Mouse (Mus musculus) hindbrain, embryonic 13.5 days (tissue): ENCODE measurements around the gene Gm21731. TPM values are rescaled to one million over a fixed set of nuclear protein-coding genes. Genes with fewer than 3 reads are reported as not detected.
"Not testable (repeated sequence)": the region's sequence is repeated elsewhere in the genome, so short reads cannot be mapped to it uniquely, and the experiment has no call there.

ENCODE experiments used
- ATAC-seq: fragments of 200-750 bp; cut with Nextera tagmentation; 2 replicates; pipeline ENCODE4 v1.8.0; 2017; ENCODE audit warnings: moderate TSS enrichment; ENCODE audit not compliant: low FRiP score
- H3K27ac ChIP-seq: fragments of 300-500 bp; sonication (generic); 2 replicates; pipeline ENCODE4 v1.5.1; 2015; ENCODE audit warnings: inconsistent platforms, mild to moderate bottlenecking, moderate library complexity
- H3K27me3 ChIP-seq: fragments of 300-500 bp; sonication (generic); 2 replicates; pipeline ENCODE4 v1.6.1; 2015; ENCODE audit warnings: mild to moderate bottlenecking, inconsistent platforms
- H3K36me3 ChIP-seq: fragments of 300-500 bp; sonication (generic); 2 replicates; pipeline ENCODE4 v1.6.1; 2015; ENCODE audit warnings: mild to moderate bottlenecking, inconsistent platforms
- H3K4me1 ChIP-seq: fragments of 300-500 bp; sonication (generic); replicated peaks from 2 replicates; pipeline ENCODE4 v1.6.1; 2015; ENCODE audit warnings: inconsistent platforms
- H3K4me2 ChIP-seq: fragments of 300-500 bp; sonication (generic); 2 replicates; pipeline ENCODE4 v1.6.1; 2015; ENCODE audit warnings: inconsistent platforms, mild to moderate bottlenecking, moderate library complexity
- H3K4me3 ChIP-seq: fragments of 300-500 bp; sonication (generic); 2 replicates; pipeline ENCODE4 v1.5.1; 2015; ENCODE audit warnings: mild to moderate bottlenecking, inconsistent platforms
- H3K9ac ChIP-seq: fragments of 300-500 bp; sonication (generic); 2 replicates; pipeline ENCODE4 v1.6.1; 2015; ENCODE audit warnings: mild to moderate bottlenecking, inconsistent platforms
- H3K9me3 ChIP-seq: fragments of 300-500 bp; sonication (generic); 2 replicates; pipeline ENCODE4 v1.6.1; 2016; ENCODE audit warnings: inconsistent platforms
- WGBS: fragments of 180-500 bp; shearing (Covaris S2); methylation state at CpG from one replicate; pipeline ENCODE4 v1.1.7; 2015; 5-methylcytosine and 5-hydroxymethylcytosine counted together
- polyA plus RNA-seq: library from polyadenylated mRNA; unstranded; fragments of >200 nt; fragmentation: Nextera tagmentation; extraction: Ambion mirVana; gene quantifications from 2 replicates; pipeline ENCODE4 v1.2.1, GENCODE M21; 2015

The Gm21731 gene
- polyA plus RNA-seq, result not detected in 2 replicates

DNA sequence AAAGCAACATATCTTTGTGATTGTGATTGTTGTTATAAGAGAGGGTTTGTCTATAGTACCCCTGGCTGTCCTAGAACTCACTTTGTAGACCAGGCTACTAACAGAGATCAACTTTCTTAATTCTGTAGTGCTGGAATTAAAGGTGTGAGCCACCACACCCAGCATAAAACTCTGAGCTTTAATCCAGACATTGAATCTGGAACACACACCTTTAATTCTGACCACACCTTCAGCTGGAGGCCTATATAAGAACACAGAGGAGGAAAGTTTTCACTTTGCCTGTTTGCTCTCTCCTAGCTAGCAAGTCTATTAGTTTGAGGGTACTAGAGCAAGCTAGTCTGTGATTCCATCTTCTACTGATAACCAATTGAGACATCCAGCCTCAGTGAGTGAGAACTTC, at the start of gene Gm21731:
Gene Gm21731, plus strand, starts transcription at position 301 of the 400 bp plus-strand sequence.
- not testable (repeated sequence) for H3K9me3 ChIP-seq, H3K4me3 ChIP-seq, ATAC-seq, H3K27ac ChIP-seq, H3K9ac ChIP-seq, H3K27me3 ChIP-seq, H3K4me1 ChIP-seq, H3K4me2 ChIP-seq, H3K36me3 ChIP-seq

DNA sequence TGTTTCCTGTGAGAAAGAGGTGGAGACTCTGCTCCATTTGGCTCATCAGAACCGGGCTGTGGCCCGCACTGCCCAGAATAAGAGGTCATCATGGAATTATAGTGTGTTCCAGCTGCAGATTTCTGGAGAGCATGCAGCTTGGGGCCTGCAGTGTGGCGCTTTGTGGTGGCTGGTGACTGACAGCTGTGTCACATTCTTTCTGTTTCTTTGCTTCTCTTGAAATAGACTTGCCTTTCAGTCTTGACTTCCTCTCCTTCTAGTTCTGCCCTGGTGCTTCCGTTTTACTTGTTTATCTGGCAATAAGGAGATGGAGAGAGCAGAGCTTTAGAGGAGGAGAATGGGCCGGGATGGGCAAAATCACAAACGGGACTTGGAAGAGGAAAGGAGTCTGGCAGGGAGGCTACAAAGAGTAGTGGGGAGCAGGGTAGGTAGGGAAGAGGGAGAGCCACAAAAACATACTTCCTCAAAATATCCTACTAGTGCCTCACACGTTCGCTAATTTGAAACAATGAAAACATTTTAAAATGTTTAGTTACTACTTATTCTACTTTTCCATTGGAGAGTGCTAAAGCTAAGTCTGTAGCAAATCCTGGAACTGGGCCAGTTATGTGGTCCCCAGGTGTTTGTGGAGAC, 42.6 kb upstream of the Gm21731 start:
- H3K4me2 ChIP-seq, H3K27me3 ChIP-seq, H3K27ac ChIP-seq, H3K4me1 ChIP-seq, H3K36me3 ChIP-seq, H3K9me3 ChIP-seq, H3K4me3 ChIP-seq, ATAC-seq, H3K9ac ChIP-seq: not testable (repeated sequence)
- WGBS, result 78% methylated on average over 7 of the region's 8 CpGs

DNA sequence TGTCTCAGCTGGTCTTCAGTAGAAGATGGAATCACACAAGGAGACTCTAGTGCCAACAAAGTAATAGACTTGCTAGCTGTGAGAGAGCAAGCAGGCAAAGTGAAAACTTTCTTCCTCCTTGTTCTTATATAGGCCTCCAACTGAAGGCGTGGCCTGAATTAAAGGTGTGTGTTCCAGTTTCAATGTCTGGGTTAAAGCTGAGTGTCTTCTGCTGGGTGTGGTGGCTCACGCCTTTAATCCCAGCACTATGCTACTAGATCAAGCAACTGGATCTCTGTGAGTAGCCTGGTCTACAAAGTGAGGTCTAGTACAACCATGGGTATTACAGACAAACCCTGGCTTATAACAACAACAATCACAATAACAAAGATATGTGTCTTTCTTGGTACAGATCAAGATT, 23.1 kb upstream of the Gm21731 start, which contains the start of gene Gm21762:
Gene Gm21762, minus strand, starts transcription at position 101 of the 400 bp plus-strand sequence.
- not testable (repeated sequence) for H3K4me2 ChIP-seq, H3K27ac ChIP-seq, H3K9me3 ChIP-seq, H3K27me3 ChIP-seq, H3K9ac ChIP-seq, ATAC-seq, H3K4me3 ChIP-seq, H3K4me1 ChIP-seq, H3K36me3 ChIP-seq
- no CpG with 5 or more reads among the region's 2 CpGs for WGBS

DNA sequence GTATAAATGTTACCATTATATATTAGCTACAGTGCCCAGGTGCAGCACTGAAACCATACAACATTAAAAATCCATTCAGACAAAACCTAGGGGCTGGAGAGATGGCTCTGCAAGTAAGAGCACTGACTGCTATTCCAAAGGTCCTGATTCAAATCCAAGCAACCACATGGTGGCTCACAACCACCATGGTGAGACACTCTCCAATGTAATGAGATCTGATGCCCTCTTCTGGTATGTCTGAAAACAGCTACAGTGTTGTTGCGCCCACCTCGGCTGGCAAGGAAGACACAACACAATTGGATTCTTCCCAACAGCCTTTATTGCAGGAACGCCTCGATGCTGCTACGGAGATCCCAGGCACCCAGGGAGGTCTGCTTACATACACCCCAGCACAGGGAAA, 18.0 kb upstream of the Gm21731 start:
- not testable (repeated sequence) for ATAC-seq, H3K4me1 ChIP-seq, H3K9ac ChIP-seq, H3K4me3 ChIP-seq, H3K27ac ChIP-seq, H3K9me3 ChIP-seq, H3K36me3 ChIP-seq, H3K4me2 ChIP-seq, H3K27me3 ChIP-seq
- WGBS, result 84% methylated on average over 5 of the region's 5 CpGs

DNA sequence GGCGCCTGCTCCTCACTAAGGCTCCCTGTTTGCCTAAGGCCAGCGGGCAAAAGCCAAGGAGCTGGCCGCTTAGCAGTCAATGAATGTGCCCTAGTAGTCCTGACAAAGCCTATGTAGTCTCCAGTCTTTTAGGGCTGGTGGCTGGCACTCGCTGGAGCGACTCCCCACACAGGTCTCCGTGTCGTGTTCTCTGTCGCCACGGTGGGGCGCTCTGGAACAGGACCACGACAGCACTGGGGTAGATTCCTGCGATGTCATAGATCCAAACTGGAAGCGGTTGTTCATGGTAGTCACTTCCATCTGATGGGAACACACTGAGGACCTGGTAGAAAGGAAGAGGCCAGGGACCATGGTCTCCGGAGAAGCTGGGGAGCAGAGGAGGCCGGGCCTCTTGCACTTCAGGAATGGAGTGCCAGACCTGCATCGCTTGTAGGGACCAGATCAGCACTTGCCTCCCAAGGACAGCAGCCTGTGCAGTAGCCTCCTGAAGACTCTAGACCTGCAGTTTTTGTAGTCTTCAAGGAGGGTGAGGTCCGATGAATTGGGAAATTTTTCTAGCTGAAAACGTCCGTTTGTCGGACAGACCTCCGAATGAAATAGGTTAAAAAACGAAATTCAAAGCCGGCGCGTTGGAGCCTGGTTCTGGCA, 15.8 kb upstream of the Gm21731 start:
- not testable (repeated sequence) for H3K27ac ChIP-seq, H3K4me2 ChIP-seq, H3K4me1 ChIP-seq, H3K4me3 ChIP-seq, H3K9ac ChIP-seq, ATAC-seq, H3K9me3 ChIP-seq, H3K27me3 ChIP-seq, H3K36me3 ChIP-seq
- 95% methylated on average over 16 of the region's 25 CpGs for WGBS

DNA sequence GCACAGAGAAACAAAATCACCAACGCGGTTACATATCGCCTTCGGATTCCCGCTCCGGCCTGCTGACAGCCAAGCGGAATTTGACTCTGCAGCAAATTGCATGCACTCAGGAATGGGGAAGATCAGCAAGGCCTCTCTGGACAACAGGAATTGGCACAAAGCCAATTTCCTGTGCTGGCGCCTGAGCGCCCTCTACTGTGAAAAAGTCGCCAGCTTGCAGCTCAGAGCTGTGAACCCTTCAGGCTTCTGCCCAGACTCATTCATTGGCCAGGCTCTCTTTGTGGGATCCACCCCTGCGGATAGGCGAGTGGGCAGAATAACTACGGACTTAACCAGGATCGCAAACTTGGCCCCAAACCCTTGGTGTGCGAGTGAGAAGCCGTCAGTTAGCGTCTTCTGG, 7.1 kb upstream of the Gm21731 start:
- ATAC-seq, H3K36me3 ChIP-seq: not testable (repeated sequence)

DNA sequence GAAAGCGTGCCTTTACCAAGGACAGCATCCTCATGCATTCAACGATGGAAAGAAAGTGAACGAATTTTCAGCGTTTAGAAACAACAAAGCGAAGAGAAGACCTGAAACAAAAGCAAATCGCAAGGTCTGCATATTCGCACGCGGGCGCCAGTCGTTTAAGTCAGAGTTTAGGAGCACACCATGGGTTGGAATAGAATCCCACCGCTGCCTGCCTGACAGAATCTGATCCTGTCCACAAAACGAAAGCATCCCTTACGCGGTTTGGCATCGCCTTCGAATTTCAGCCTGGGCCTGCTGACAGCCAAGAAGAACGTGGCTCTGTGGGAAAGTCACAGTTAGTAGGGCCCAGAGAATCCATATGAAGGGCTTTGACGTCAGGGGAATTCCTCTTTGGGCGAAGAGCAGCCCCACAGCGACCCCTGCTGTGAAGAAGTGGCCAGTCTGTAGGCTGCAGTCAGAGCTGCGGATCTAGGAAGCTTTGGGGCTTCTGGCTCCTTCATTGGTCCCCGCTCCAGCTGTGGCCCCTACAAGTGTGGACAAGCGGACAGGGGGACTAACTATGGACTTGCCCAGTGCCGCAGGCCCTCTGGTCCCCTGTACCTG, 6.4 kb upstream of the Gm21731 start:
- not testable (repeated sequence) for H3K9ac ChIP-seq, H3K4me3 ChIP-seq, H3K27me3 ChIP-seq, H3K9me3 ChIP-seq, H3K27ac ChIP-seq, H3K4me1 ChIP-seq, H3K4me2 ChIP-seq, H3K36me3 ChIP-seq
- WGBS, result 73% methylated on average over 14 of the region's 25 CpGs
- ATAC-seq, result 0 out of 2 replicates have a peak, but pooled peaks have one; percentile 46

More for the DNA sequence above, 7.1 kb upstream of the Gm21731 start:
- not testable (repeated sequence) for H3K4me3 ChIP-seq, H3K27me3 ChIP-seq, H3K9ac ChIP-seq, H3K4me1 ChIP-seq, H3K27ac ChIP-seq, H3K9me3 ChIP-seq, H3K4me2 ChIP-seq
- 97% methylated on average over 17 of the region's 17 CpGs for WGBS

DNA sequence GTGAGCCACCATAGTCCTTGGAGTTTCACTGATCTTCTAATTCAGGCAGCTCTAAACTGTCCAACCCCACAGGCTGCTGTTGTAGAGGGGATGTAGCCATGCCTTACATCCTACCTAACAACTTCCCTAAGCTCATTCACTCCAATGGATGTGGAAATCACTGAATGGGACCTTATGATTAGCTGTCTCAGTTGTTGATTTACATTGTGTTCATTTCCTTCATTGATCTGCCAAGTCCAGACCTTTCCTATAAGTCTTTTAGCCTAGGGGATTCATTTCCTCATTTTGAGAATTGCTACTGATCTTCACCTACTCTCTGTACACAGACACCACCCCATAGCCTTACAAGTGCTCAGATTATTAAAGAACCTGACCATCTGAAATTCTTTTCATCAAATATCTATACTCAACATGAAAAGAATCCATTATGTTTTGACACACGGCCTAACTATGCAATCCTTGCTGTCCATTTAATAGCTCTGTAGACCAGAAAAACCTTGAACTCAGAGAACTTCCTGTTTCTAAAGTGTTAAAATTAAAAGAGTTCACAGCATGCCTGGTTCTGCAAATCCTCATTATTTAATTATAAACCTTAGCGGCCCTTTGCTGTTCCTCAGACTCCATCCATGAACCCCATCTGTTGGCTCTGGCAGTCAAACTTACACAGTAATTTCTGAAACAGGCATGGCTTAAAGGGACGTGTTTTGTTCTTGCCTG, 12.5 kb downstream of the Gm21731 start:
- not testable (repeated sequence) for H3K4me3 ChIP-seq, H3K9ac ChIP-seq, H3K27me3 ChIP-seq, H3K36me3 ChIP-seq, ATAC-seq, H3K27ac ChIP-seq, H3K9me3 ChIP-seq, H3K4me1 ChIP-seq, H3K4me2 ChIP-seq
- WGBS, result 85% methylated on average over 2 of the region's 3 CpGs

DNA sequence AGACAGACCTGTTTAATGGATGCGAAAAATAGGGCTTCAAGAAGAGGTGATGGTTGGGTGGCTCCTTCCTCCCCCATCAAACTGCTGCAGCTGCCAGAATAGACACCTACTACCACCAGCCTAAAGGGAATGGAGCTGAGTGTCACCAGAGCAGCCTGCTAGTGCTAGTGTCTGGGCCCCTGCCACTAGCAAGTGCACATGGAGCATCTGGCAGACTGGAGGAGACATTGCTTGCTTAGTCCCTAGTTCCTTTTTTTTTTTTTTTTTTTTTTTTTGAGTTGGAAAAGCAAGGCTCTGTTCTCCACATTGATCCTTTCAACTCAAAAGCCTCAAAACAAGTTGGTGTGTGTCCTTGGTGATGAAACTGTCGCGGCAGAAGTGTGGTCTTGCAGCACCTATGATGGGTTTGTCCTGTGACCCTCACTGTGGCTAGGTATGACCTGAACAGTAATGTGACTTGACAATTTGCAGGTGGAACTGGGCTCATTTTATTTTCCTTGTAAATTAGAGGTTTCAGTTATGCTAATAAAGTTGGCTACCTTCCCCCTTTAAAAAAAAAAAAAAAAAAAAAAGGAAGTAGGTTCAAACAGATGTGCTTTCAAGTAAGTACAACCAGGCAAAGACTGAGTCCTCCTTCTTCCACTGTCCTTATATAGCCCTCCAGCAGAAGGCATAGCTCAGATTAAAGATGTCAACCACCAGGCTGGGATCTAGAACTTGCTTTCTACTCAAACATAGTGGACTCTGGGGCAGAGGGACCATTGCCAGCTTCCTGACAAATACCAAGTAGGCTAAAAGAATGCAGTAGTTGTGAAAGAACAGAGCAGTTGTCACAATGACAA, 20.1 kb downstream of the Gm21731 start:
- 92% methylated on average over 3 of the region's 3 CpGs for WGBS
- not testable (repeated sequence) for ATAC-seq

DNA sequence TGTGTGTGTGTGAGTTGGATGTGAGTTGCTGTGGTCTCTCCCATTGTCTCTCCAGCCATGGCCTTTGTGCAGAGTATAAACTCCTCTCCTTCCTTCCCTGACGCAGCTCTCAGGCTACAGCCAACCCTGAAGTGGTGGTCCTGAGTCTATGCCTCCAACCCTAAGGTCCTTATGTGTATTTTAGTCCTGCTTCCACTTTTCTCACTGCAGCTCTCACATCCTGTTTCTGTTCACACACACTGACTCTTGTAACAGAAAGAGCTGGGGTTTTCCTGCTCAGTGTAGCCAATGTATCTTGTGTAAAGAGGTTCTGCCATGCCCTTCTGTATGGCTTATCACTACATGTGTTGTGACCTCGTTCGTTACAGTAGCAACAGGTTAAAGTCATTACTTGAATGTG, 20.8 kb downstream of the Gm21731 start:
- H3K4me1 ChIP-seq, H3K4me3 ChIP-seq, H3K27me3 ChIP-seq, H3K9me3 ChIP-seq, ATAC-seq, H3K27ac ChIP-seq, H3K36me3 ChIP-seq, H3K9ac ChIP-seq, H3K4me2 ChIP-seq: not testable (repeated sequence)
- 79% methylated on average over 3 of the region's 3 CpGs for WGBS

More for the DNA sequence above, 20.1 kb downstream of the Gm21731 start:
- not testable (repeated sequence) for H3K4me3 ChIP-seq, H3K4me1 ChIP-seq, H3K9me3 ChIP-seq, H3K9ac ChIP-seq, H3K36me3 ChIP-seq, H3K4me2 ChIP-seq, H3K27ac ChIP-seq, H3K27me3 ChIP-seq

DNA sequence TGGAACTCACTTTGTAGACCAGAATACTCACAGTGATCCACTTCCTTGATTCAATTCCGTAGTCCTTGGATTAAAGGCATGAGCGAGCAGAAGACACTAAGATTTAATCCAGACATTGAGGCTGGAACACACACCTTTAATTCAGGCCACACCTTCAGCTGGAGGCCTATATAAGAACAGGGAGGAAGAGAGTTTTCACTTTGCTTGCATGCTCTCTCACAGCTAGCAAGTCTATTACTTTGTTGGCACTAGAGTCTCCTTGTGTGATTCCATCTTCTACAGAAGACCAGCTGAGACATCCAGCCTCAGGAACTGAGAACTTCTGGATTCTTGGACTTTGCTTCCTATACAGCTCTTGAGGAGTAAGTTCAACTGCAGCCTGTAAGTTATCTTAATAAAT, 24.0 kb downstream of the Gm21731 start, which contains the start of gene AF067061:
Gene AF067061, plus strand, starts transcription at position 245 of the 400 bp plus-strand sequence.
- not testable (repeated sequence) for H3K4me1 ChIP-seq, H3K4me3 ChIP-seq, H3K36me3 ChIP-seq, H3K4me2 ChIP-seq, H3K27me3 ChIP-seq, H3K9me3 ChIP-seq, H3K27ac ChIP-seq, H3K9ac ChIP-seq, ATAC-seq
- WGBS, result 92% methylated on average over 2 of the region's 2 CpGs

DNA sequence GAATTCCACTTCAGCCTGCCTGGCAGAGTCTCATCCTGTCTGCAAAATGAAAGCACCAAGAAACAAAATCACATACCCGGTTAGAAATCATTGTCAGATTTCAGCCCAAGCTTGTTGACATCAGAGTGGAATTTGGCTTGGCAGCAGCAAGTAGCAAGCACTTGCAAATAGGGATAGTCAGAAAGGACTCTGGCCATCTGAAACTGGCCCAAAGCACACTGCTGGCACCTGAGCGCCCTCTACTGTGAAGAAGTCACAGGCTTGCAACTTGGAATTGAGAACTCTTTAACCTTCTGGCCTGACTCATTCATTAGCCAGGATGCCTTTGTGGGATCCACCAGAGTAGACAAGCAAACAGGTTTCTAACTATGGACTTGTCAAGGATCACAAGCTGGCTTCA, 38.9 kb downstream of the Gm21731 start:
- H3K4me3 ChIP-seq, H3K27ac ChIP-seq, H3K36me3 ChIP-seq, H3K27me3 ChIP-seq, H3K4me2 ChIP-seq, ATAC-seq, H3K9ac ChIP-seq, H3K9me3 ChIP-seq, H3K4me1 ChIP-seq: not testable (repeated sequence)
- WGBS, result 22% methylated on average over 2 of the region's 2 CpGs
